Mouse (Mus musculus) liver, embryonic 14.5 days (tissue): ENCODE data around the gene Baz2a.

Experiments used
- CTCF ChIP-seq: IDR thresholded peaks from 2 replicates; pipeline ENCODE4 v1.5.1; 2016; ENCODE audit warnings: antibody characterized with exemption, low read depth, control low read depth
- EP300 ChIP-seq: IDR thresholded peaks from 2 replicates; pipeline ENCODE4 v1.6.1; 2016; ENCODE audit warnings: antibody characterized with exemption, low read depth

DNA sequence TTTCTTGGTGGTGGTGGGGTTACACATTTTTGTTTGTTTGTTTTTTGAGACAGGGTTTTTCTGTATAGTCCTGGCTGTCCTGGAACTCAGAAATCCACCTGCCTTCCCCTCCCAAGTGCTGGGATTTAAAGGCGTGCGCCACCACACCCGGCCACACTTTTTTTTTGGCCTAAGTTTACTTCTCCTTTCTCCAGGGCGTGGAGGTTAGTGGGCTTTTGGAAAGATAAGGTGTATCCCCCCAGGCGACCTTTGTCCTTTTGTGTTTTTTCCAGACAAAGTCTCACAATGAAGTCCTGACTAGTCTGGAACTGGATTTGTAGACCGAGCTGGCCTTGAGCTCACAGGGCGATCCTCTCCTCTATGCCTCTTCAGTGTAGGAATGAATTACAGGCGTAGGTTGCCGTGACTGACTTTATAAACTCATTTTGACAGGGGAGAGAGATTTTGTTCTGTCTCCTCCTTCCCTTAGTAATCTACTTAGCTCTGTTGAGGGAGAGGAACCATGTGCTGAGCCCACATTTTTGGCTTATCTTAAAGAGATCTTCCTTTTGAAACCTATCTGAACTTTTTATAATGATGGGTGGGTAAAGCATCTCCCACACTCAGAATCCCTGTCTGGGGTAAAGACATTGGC, 3.7 kb downstream of the Baz2a start:
- no peak for TF ChIP-seq CTCF
- no peak for TF ChIP-seq EP300
